Mouse (Mus musculus): Measurements from ENCODE around the gene Lhx5. TPM values are rescaled to one million over a fixed set of nuclear protein-coding genes. Genes with fewer than 3 reads are reported as not detected.

Gene Lhx5
- polyA plus RNA-seq, 1 experiment from 2014 or later, result 24.8 TPM

- WGBS, result 96% methylated on average over 2 of the region's 2 CpGs
- H3K27ac ChIP-seq, result no peak overlapping the region
- no peak for DNase-seq (ENCODE audit: extremely low spot score, low spot score)
- no peak overlapping the region for H3K4me3 ChIP-seq
- no peaks in the 10 kb centered on the region for H3K36me3 ChIP-seq (replicated peaks)
- H3K27me3 ChIP-seq (ENCODE audit: poor library complexity, severe bottlenecking), result peaks cover 18% of the 10 kb centered on the region; the same call in 1 of the 2 replicates
- H3K4me1 ChIP-seq, result peaks cover 9% of the 10 kb centered on the region
- H3K9me3 ChIP-seq, result no peaks in the 10 kb centered on the region
Observed at GRCm38 (mm10) chr5:120473361-120473760, 41.9 kb downstream of the Lhx5 start.

- 46% methylated on average over 8 of the region's 8 CpGs for WGBS
- Histone ChIP-seq H3K27ac (0 out of 2 replicates have a peak overlapping the region, but pooled peaks have one; percentile 52), H3K4me3 (peak overlapping the region; percentile 9; the same call in 1 of the 2 replicates), H3K9me3 (no peaks in the 10 kb centered on the region), H3K4me1 (peaks cover 10% of the 10 kb centered on the region), H3K36me3 (replicated peaks) (no peaks in the 10 kb centered on the region), H3K27me3 (ENCODE audit: poor library complexity, severe bottlenecking) (peaks cover 18% of the 10 kb centered on the region; the same call in 1 of the 2 replicates)
- no peak for DNase-seq (ENCODE audit: extremely low spot score, low spot score)
Observed at GRCm38 (mm10) chr5:120475861-120476260, 44.4 kb downstream of the Lhx5 start.

GRCm38 (mm10) chr5:120476296-120476695 lies 44.8 kb downstream of the Lhx5 start, which contains the start of gene Sds:
Gene Sds, plus strand, starts transcription at chr5:120476526.
- Histone ChIP-seq H3K4me1 (peaks cover 14% of the 10 kb centered on the region), H3K27me3 (ENCODE audit: poor library complexity, severe bottlenecking) (peaks cover 18% of the 10 kb centered on the region; the same call in 1 of the 2 replicates), H3K27ac (0 out of 2 replicates have a peak within 1 kb of the TSS, but pooled peaks have one; percentile 52), H3K36me3 (replicated peaks) (no peaks in the 10 kb centered on the region), H3K9me3 (no peaks in the 10 kb centered on the region), H3K4me3 (peak within 1 kb of the TSS; percentile 9; the same call in 1 of the 2 replicates)
- no peak for DNase-seq (ENCODE audit: extremely low spot score, low spot score)
- WGBS, result 16% methylated on average over 13 of the region's 13 CpGs

- H3K27me3 ChIP-seq (ENCODE audit: poor library complexity, severe bottlenecking), result peaks cover 18% of the 10 kb centered on the region; the same call in 1 of the 2 replicates
- H3K4me1 ChIP-seq, result peaks cover 16% of the 10 kb centered on the region
- H3K4me3 ChIP-seq, result no peak overlapping the region
- no peak overlapping the region for H3K27ac ChIP-seq
- H3K9me3 ChIP-seq, result no peaks in the 10 kb centered on the region
- 92% methylated on average over 5 of the region's 5 CpGs for WGBS
- H3K36me3 ChIP-seq (replicated peaks), result no peaks in the 10 kb centered on the region
- DNase-seq (ENCODE audit: extremely low spot score, low spot score), result no peak
Observed at GRCm38 (mm10) chr5:120477993-120478392, 46.5 kb downstream of the Lhx5 start.

GRCm38 (mm10) chr5:120479538-120479937 lies 48.0 kb downstream of the Lhx5 start:
- Histone ChIP-seq H3K4me3 (no peak overlapping the region), H3K4me1 (peaks cover 16% of the 10 kb centered on the region), H3K36me3 (replicated peaks) (peaks cover 11% of the 10 kb centered on the region), H3K27me3 (ENCODE audit: poor library complexity, severe bottlenecking) (peaks cover 18% of the 10 kb centered on the region; the same call in 1 of the 2 replicates), H3K27ac (no peak overlapping the region), H3K9me3 (no peaks in the 10 kb centered on the region)
- no peak for DNase-seq (ENCODE audit: extremely low spot score, low spot score)
- 72% methylated on average over 4 of the region's 4 CpGs for WGBS

GRCm38 (mm10) chr5:120481205-120481604 lies 49.7 kb downstream of the Lhx5 start:
- no peaks in the 10 kb centered on the region for H3K9me3 ChIP-seq
- H3K4me3 ChIP-seq, result no peak overlapping the region
- no peak overlapping the region for H3K27ac ChIP-seq
- no peak for DNase-seq (ENCODE audit: extremely low spot score, low spot score)
- H3K27me3 ChIP-seq (ENCODE audit: poor library complexity, severe bottlenecking), result peaks cover 13% of the 10 kb centered on the region; the same call in 1 of the 2 replicates
- peaks cover 12% of the 10 kb centered on the region for H3K4me1 ChIP-seq
- 79% methylated on average over 9 of the region's 9 CpGs for WGBS
- H3K36me3 ChIP-seq (replicated peaks), result peaks cover 28% of the 10 kb centered on the region

- Histone ChIP-seq H3K27me3 (ENCODE audit: poor library complexity, severe bottlenecking) (no peaks in the 10 kb centered on the region), H3K36me3 (replicated peaks) (peaks cover 50% of the 10 kb centered on the region), H3K4me1 (peaks cover 8% of the 10 kb centered on the region), H3K9me3 (no peaks in the 10 kb centered on the region), H3K4me3 (no peak overlapping the region), H3K27ac (no peak overlapping the region)
- DNase-seq (ENCODE audit: extremely low spot score, low spot score), result no peak
- 89% methylated on average over 19 of the region's 19 CpGs for WGBS
Observed at GRCm38 (mm10) chr5:120483399-120483798, 51.9 kb downstream of the Lhx5 start.

GRCm38 (mm10) chr5:120487844-120488243 lies 56.3 kb downstream of the Lhx5 start:
- 92% methylated on average over 8 of the region's 8 CpGs for WGBS
- peaks cover 78% of the 10 kb centered on the region for H3K36me3 ChIP-seq (replicated peaks)

GRCm38 (mm10) chr5:120490679-120491192 lies 59.2 kb downstream of the Lhx5 start:
- no peaks in the 10 kb centered on the region for H3K9me3 ChIP-seq
- peaks cover 79% of the 10 kb centered on the region for H3K36me3 ChIP-seq (replicated peaks)
- whole genome bisulfite sequencing, result 89% methylated on average over 8 of the region's 8 CpGs

More at GRCm38 (mm10) chr5:120487844-120488243, 56.3 kb downstream of the Lhx5 start:
- Histone ChIP-seq H3K4me3 (no peak overlapping the region), H3K9me3 (no peaks in the 10 kb centered on the region), H3K27ac (no peak overlapping the region), H3K4me1 (no peaks in the 10 kb centered on the region), H3K27me3 (ENCODE audit: poor library complexity, severe bottlenecking) (no peaks in the 10 kb centered on the region)
- DNase-seq (ENCODE audit: extremely low spot score, low spot score), result no peak

More at GRCm38 (mm10) chr5:120490679-120491192, 59.2 kb downstream of the Lhx5 start:
- no peak overlapping the region for H3K4me3 ChIP-seq
- DNase-seq (ENCODE audit: extremely low spot score, low spot score), result no peak
- no peaks in the 10 kb centered on the region for H3K27me3 ChIP-seq (ENCODE audit: poor library complexity, severe bottlenecking)
- H3K27ac ChIP-seq, result no peak overlapping the region
- H3K4me1 ChIP-seq, result no peaks in the 10 kb centered on the region

Other genes starting within 250 kb of the Lhx5 start
- gene Sdsl, start 41.1 kb downstream of the Lhx5 start, polyA plus RNA-seq (2016; fragmentation: Nextera tagmentation; extraction: Ambion mirVana), result 9.3 and 10.2 TPM in 2 replicates
- not detected in 2 replicates for gene Sds, start 44.8 kb downstream of the Lhx5 start, polyA plus RNA-seq (2016; fragmentation: Nextera tagmentation; extraction: Ambion mirVana)
- 33.0 and 35.5 TPM in 2 replicates for gene Plbd2, start 71.9 kb downstream of the Lhx5 start, polyA plus RNA-seq (2016; fragmentation: Nextera tagmentation; extraction: Ambion mirVana)
- 3.7 and 4.4 TPM in 2 replicates for gene Slc8b1, start 79.5 kb downstream of the Lhx5 start, polyA plus RNA-seq (2016; fragmentation: Nextera tagmentation; extraction: Ambion mirVana)
- gene Tpcn1, start 157.0 kb downstream of the Lhx5 start, polyA plus RNA-seq (2016; fragmentation: Nextera tagmentation; extraction: Ambion mirVana), result 10.7 and 11.7 TPM in 2 replicates
- 0.37 and 0.84 TPM in 2 replicates for gene Iqcd, start 157.3 kb downstream of the Lhx5 start, polyA plus RNA-seq (2016; fragmentation: Nextera tagmentation; extraction: Ambion mirVana)
- gene Rita1, start 180.9 kb downstream of the Lhx5 start, polyA plus RNA-seq (2016; fragmentation: Nextera tagmentation; extraction: Ambion mirVana), result 16.5 and 17.8 TPM in 2 replicates
- gene Ddx54, start 181.0 kb downstream of the Lhx5 start, polyA plus RNA-seq (2016; fragmentation: Nextera tagmentation; extraction: Ambion mirVana), result 63.3 and 64.1 TPM in 2 replicates
- gene Cfap73, start 202.5 kb downstream of the Lhx5 start, polyA plus RNA-seq (2016; fragmentation: Nextera tagmentation; extraction: Ambion mirVana), result not detected in 2 replicates
- 0.21 and 0.24 TPM in 2 replicates for gene Rasal1, start 217.1 kb downstream of the Lhx5 start, polyA plus RNA-seq (2016; fragmentation: Nextera tagmentation; extraction: Ambion mirVana)